Mouse (Mus musculus): ENCODE measurements around the gene Kat6b.

DNA sequence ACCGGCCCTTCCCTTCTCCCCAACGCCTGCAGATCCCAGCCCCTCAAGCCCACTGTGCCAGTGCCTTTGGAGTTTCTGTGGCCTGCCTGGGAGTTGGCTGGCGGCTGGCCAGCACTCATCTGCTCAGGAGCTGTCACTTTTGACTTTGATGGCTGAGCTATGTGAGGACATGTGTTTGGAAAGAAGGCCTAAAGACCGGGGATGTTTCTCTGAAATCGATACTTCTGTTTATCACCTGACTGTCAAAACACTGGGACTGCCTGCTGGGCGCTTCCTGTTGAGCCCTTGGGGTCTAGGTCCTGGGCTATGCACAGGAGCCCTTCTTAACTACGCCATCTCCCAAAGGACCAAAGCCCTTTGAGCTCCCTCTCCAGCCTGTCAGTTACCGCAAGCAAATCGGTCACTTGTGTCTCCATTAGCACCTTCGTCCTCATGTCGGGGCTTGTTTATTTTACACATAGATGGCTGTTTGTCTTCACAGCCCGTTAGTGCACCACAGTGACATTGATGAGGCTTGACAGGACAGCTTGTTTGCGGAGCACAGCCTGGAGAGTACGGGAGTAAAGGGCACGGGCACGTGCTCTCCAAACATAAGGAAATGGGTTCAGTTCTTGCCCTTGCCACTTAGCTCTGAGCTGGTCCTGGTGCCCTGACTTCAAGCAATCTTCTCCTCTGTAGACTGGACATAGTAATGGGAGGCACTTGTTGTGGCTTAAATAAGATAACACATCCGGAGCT, 238.6 kb downstream of the Kat6b start:
- no peak for TF ChIP-seq CTCF (IDR thresholded peaks at IDR 0.05; ENCODE audit: control insufficient read depth, insufficient read depth, low read length)
- no peak for TF ChIP-seq POLR2A (IDR thresholded peaks at IDR 0.05; ENCODE audit: borderline replicate concordance, control insufficient read depth, low read depth, low read length)

Measured in bone marrow, adult 2 months (tissue).